1 mouse cellular context compared by ENCODE assay signal in genomic region chr5:38307255-38308101, GRCm38 (mm10).
TF ChIP-seq lines count a peak whose summit lies in the region.

No protein-coding gene starts in this region.

TF ChIP-seq in MEL, 35 proteins besides CTCF, POLR2A, EP300 and RAD21 (continued from another document):
- TF ChIP-seq MEF2A (IDR thresholded peaks at IDR 0.05; ENCODE audit: extremely low read depth, insufficient replicate concordance, low read depth, low read length, poor library complexity, severe bottlenecking), result no peak
- no peak for TF ChIP-seq ZNF384 (IDR thresholded peaks at IDR 0.05; ENCODE audit: low read depth, low read length)
- peak; percentile 54; the same call in 1 of the 2 replicates for TF ChIP-seq USF1 (IDR thresholded peaks at IDR 0.05; ENCODE audit: low read depth, low read length)
TF ChIP-seq in MEL: peak in this region for 4.
